Mouse (Mus musculus) telencephalon, adult 2 months (tissue): Measurements from ENCODE around the gene Clcn2.

Experiments used
- DNase-seq: peaks from one replicate; pipeline ENCODE4 v3.0.0-alpha.2; 2011; ENCODE audit warnings: low read depth, low spot score

Gene Clcn2

GRCm38 (mm10) chr16:20722736-20723135, 5.2 kb upstream of the Clcn2 start:
- DNase-seq: no peak

GRCm38 (mm10) chr16:20721808-20722207, 4.3 kb upstream of the Clcn2 start:
- DNase-seq: no peak

GRCm38 (mm10) chr16:20717978-20718670, 578 bp upstream of the Clcn2 start:
- DNase-seq: no peak

- no peak for DNase-seq
Measured at GRCm38 (mm10) chr16:20716841-20717180, 735 bp downstream of the Clcn2 start.

GRCm38 (mm10) chr16:20715976-20716840, 1.3 kb downstream of the Clcn2 start:
- no peak for DNase-seq

- no peak for DNase-seq
Measured at GRCm38 (mm10) chr16:20715566-20715965, 2.0 kb downstream of the Clcn2 start.

GRCm38 (mm10) chr16:20715161-20715560, 2.4 kb downstream of the Clcn2 start:
- no peak for DNase-seq

- DNase-seq: no peak
Measured at GRCm38 (mm10) chr16:20714307-20715080, 3.1 kb downstream of the Clcn2 start.

- no peak for DNase-seq
Measured at GRCm38 (mm10) chr16:20712889-20713288, 4.7 kb downstream of the Clcn2 start.

GRCm38 (mm10) chr16:20712190-20712589, 5.4 kb downstream of the Clcn2 start:
- no peak for DNase-seq

- DNase-seq: no peak
Measured at GRCm38 (mm10) chr16:20710810-20711209, 6.7 kb downstream of the Clcn2 start.

GRCm38 (mm10) chr16:20710370-20710769, 7.2 kb downstream of the Clcn2 start:
- no peak for DNase-seq

- DNase-seq: no peak
Measured at GRCm38 (mm10) chr16:20708939-20709734, 8.4 kb downstream of the Clcn2 start.

GRCm38 (mm10) chr16:20708220-20708938, 9.2 kb downstream of the Clcn2 start:
- no peak for DNase-seq

GRCm38 (mm10) chr16:20706407-20707055, 11.0 kb downstream of the Clcn2 start:
- DNase-seq: no peak

- DNase-seq: no peak
Measured at GRCm38 (mm10) chr16:20705786-20706185, 11.8 kb downstream of the Clcn2 start.

- no peak for DNase-seq
Measured at GRCm38 (mm10) chr16:20703699-20704400, 13.7 kb downstream of the Clcn2 start.

- no peak for DNase-seq
Measured at GRCm38 (mm10) chr16:20703071-20703470, 14.5 kb downstream of the Clcn2 start.

GRCm38 (mm10) chr16:20702522-20702893, 15.0 kb downstream of the Clcn2 start:
- DNase-seq: no peak
